Mouse (Mus musculus): ENCODE measurements around the gene Ttc24. TPM values are rescaled to one million over a fixed set of nuclear protein-coding genes. Genes with fewer than 3 reads are reported as not detected.

Gene Ttc24
- polyA plus RNA-seq, 1 experiment from 2014 or later, result not detected

- H3K4me2 ChIP-seq (replicated peaks; ENCODE audit: low read depth), result peak overlapping the region; percentile 95; the same call in 1 of the 2 replicates
- H3K27me3 ChIP-seq (ENCODE audit: control insufficient read depth, insufficient read depth, low read length), result no peaks in the 10 kb centered on the region
- peaks cover 9% of the 10 kb centered on the region for H3K36me3 ChIP-seq (ENCODE audit: control insufficient read depth, insufficient read depth, low read length)
- ATAC-seq (ENCODE audit: low FRiP score, low TSS enrichment), result no peak
- DNase-seq (ENCODE audit: low spot score), result no peak
- peak overlapping the region; percentile 83; the same call in 1 of the 2 replicates for H3K9ac ChIP-seq (ENCODE audit: low read length)
- H3K4me3 ChIP-seq (ENCODE audit: low read depth, low read length), result no peak overlapping the region
- WGBS, result 86% methylated on average over 6 of the region's 6 CpGs
- no peaks in the 10 kb centered on the region for H3K9me3 ChIP-seq (ENCODE audit: control insufficient read depth, low read length)
- 0 out of 2 replicates have a peak, but pooled peaks cover 2% of the 10 kb centered on the region for H3K4me1 ChIP-seq (replicated peaks; ENCODE audit: control insufficient read depth, insufficient read depth)
- no peak overlapping the region for H3K27ac ChIP-seq (replicated peaks)
- TF ChIP-seq CTCF (IDR thresholded peaks at IDR 0.05; ENCODE audit: low read depth) (no peak), EP300 (optimal IDR thresholded peaks at IDR 0.05) (no peak)
Observed at GRCm38 (mm10) chr3:88057030-88057429, 21.1 kb downstream of the Ttc24 start.

- 43% methylated on average over 3 of the region's 3 CpGs for WGBS
- no peaks in the 10 kb centered on the region for H3K4me1 ChIP-seq (replicated peaks; ENCODE audit: control insufficient read depth, insufficient read depth)
- no peaks in the 10 kb centered on the region; the same call in 1 of the 2 replicates for H3K36me3 ChIP-seq (ENCODE audit: control insufficient read depth, insufficient read depth, low read length)
- no peak overlapping the region for H3K4me3 ChIP-seq (ENCODE audit: low read depth, low read length)
- no peak overlapping the region for H3K9ac ChIP-seq (ENCODE audit: low read length)
- peak; percentile 53 for DNase-seq (ENCODE audit: low spot score)
- H3K4me2 ChIP-seq (replicated peaks; ENCODE audit: low read depth), result no peak overlapping the region
- H3K27me3 ChIP-seq (ENCODE audit: control insufficient read depth, insufficient read depth, low read length), result no peaks in the 10 kb centered on the region
- no peak for TF ChIP-seq EP300 (optimal IDR thresholded peaks at IDR 0.05)
- peak; percentile 23 for TF ChIP-seq CTCF (IDR thresholded peaks at IDR 0.05; ENCODE audit: low read depth)
- peak; percentile 97 for ATAC-seq (ENCODE audit: low FRiP score, low TSS enrichment)
- no peaks in the 10 kb centered on the region for H3K9me3 ChIP-seq (ENCODE audit: control insufficient read depth, low read length)
- peak overlapping the region; percentile 59 for H3K27ac ChIP-seq (replicated peaks)
Observed at GRCm38 (mm10) chr3:88049532-88049931, 28.6 kb downstream of the Ttc24 start.

- Histone ChIP-seq H3K9me3 (ENCODE audit: control insufficient read depth, low read length) (no peaks in the 10 kb centered on the region), H3K27ac (replicated peaks) (peak within 1 kb of the TSS; percentile 56), H3K4me2 (replicated peaks; ENCODE audit: low read depth) (peak within 1 kb of the TSS; percentile 66), H3K4me1 (replicated peaks; ENCODE audit: control insufficient read depth, insufficient read depth) (no peaks in the 10 kb centered on the region), H3K36me3 (ENCODE audit: control insufficient read depth, insufficient read depth, low read length) (no peaks in the 10 kb centered on the region), H3K9ac (ENCODE audit: low read length) (peak within 1 kb of the TSS; percentile 62), H3K27me3 (ENCODE audit: control insufficient read depth, insufficient read depth, low read length) (no peaks in the 10 kb centered on the region), H3K4me3 (ENCODE audit: low read depth, low read length) (peak within 1 kb of the TSS; percentile 78)
- TF ChIP-seq CTCF (IDR thresholded peaks at IDR 0.05; ENCODE audit: low read depth) (no peak), EP300 (optimal IDR thresholded peaks at IDR 0.05) (no peak)
- 8% methylated on average over 36 of the region's 36 CpGs for WGBS
- ATAC-seq (ENCODE audit: low FRiP score, low TSS enrichment), result peak; percentile 95
- DNase-seq (ENCODE audit: low spot score), result peak; percentile 87
Observed at GRCm38 (mm10) chr3:88042661-88043421, 35.3 kb downstream of the Ttc24 start, which contains the start of gene Gpatch4. Gene Gpatch4, plus strand, starts transcription at chr3:88043108.

- ATAC-seq (ENCODE audit: low FRiP score, low TSS enrichment), result peak; percentile 61
- Histone ChIP-seq H3K27ac (replicated peaks) (no peak overlapping the region), H3K9ac (ENCODE audit: low read length) (no peak overlapping the region), H3K4me2 (replicated peaks; ENCODE audit: low read depth) (no peak overlapping the region), H3K4me3 (ENCODE audit: low read depth, low read length) (no peak overlapping the region), H3K36me3 (ENCODE audit: control insufficient read depth, insufficient read depth, low read length) (no peaks in the 10 kb centered on the region), H3K27me3 (ENCODE audit: control insufficient read depth, insufficient read depth, low read length) (no peaks in the 10 kb centered on the region), H3K9me3 (ENCODE audit: control insufficient read depth, low read length) (no peaks in the 10 kb centered on the region), H3K4me1 (replicated peaks; ENCODE audit: control insufficient read depth, insufficient read depth) (no peaks in the 10 kb centered on the region)
- TF ChIP-seq EP300 (optimal IDR thresholded peaks at IDR 0.05), result no peak
- TF ChIP-seq CTCF (IDR thresholded peaks at IDR 0.05; ENCODE audit: low read depth), result no peak
- 66% methylated on average over 1 of the region's 1 CpGs for WGBS
- DNase-seq (ENCODE audit: low spot score), result no peak
Observed at GRCm38 (mm10) chr3:88035561-88036293, 42.4 kb downstream of the Ttc24 start.

GRCm38 (mm10) chr3:88033506-88033905 lies 44.6 kb downstream of the Ttc24 start:
- Histone ChIP-seq H3K9me3 (ENCODE audit: control insufficient read depth, low read length) (no peaks in the 10 kb centered on the region), H3K9ac (ENCODE audit: low read length) (no peak overlapping the region), H3K4me2 (replicated peaks; ENCODE audit: low read depth) (no peak overlapping the region), H3K27me3 (ENCODE audit: control insufficient read depth, insufficient read depth, low read length) (no peaks in the 10 kb centered on the region), H3K4me1 (replicated peaks; ENCODE audit: control insufficient read depth, insufficient read depth) (no peaks in the 10 kb centered on the region), H3K4me3 (ENCODE audit: low read depth, low read length) (no peak overlapping the region), H3K27ac (replicated peaks) (no peak overlapping the region), H3K36me3 (ENCODE audit: control insufficient read depth, insufficient read depth, low read length) (no peaks in the 10 kb centered on the region)
- TF ChIP-seq CTCF (IDR thresholded peaks at IDR 0.05; ENCODE audit: low read depth) (no peak), EP300 (optimal IDR thresholded peaks at IDR 0.05) (no peak)
- DNase-seq (ENCODE audit: low spot score) (no peak), ATAC-seq (ENCODE audit: low FRiP score, low TSS enrichment) (no peak)
- 40% methylated on average over 5 of the region's 5 CpGs for WGBS
